Mouse (Mus musculus): ENCODE results near the gene Slc16a2. TPM values are rescaled to one million over a fixed set of nuclear protein-coding genes. Genes with fewer than 3 reads are reported as not detected.

The Slc16a2 gene
- total and polyA plus RNA-seq, 3 experiments = 0.05 TPM; not detected in 2

DNA sequence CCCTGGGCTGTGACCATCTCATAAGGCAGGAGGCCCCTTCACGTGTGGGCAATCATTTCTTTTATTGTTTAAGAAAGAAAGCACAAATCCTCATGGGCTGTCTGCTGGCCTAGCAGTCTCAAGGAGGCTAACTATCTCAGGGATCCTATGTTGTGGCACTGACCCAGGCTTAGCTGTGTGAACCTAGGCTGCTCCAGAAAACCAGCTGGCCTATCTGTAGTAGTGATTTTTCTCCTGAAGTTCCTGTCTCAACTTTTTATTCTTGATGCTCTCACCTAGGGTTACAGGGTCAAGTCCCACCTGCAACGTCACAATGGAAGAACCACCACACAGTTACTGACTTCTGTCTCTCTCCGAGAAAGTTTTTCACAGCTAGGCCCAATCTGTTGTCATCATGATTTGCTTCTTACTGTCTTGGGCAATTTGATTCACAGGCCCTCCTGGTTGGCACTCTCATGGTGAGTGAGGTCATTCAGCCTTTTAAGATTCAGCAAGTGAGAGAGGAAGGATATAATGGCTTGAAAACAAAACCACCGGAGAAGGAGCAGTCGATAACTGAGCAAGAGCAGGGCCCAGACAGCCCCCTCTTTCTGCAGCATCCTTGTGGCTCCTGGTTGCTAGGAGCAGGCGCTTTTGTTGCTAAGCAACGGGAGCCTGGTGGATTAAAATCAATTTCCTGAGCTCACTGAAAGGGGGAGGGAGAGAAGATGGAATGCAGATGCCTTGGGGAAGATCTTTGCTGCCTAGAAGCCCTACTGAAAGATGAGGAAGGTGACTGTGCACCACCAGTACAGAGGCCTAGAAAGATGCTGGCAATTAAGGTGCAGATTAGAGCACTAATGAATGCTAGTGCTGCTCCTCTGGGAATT lies 77.4 kb downstream of the Slc16a2 start:
- Histone ChIP-seq H3K27me3 (ENCODE audit: insufficient read depth, low read length) (peaks cover 4% of the 10 kb centered on the region; the same call in 1 of the 2 replicates), H3K4me3 (ENCODE audit: low read depth, low read length) (no peak overlapping the region), H3K4me1 (ENCODE audit: insufficient read depth, low read depth, low read length) (no peaks in the 10 kb centered on the region), H3K36me3 (replicated peaks) (no peaks in the 10 kb centered on the region), H3K9me3 (replicated peaks) (no peaks in the 10 kb centered on the region)
- TF ChIP-seq CTCF (IDR thresholded peaks at IDR 0.05; ENCODE audit: low read depth, low read length) (no peak), POLR2AphosphoS5 (IDR thresholded peaks at IDR 0.05; ENCODE audit: insufficient replicate concordance, low read depth, low read length) (no peak), GATA1 (IDR thresholded peaks at IDR 0.05; ENCODE audit: borderline replicate concordance, low read length) (no peak), GATA2 (IDR thresholded peaks at IDR 0.05; ENCODE audit: borderline replicate concordance, low read depth, low read length) (no peak), TAL1 (conservative IDR thresholded peaks at IDR 0.05; ENCODE audit: low read depth, low read length) (no peak)
- DNase-seq (ENCODE audit: low spot score) (no peak), ATAC-seq (ENCODE audit: extremely low read depth, insufficient number of reproducible peaks, low FRiP score, poor library complexity, severe bottlenecking) (no peak)

DNA sequence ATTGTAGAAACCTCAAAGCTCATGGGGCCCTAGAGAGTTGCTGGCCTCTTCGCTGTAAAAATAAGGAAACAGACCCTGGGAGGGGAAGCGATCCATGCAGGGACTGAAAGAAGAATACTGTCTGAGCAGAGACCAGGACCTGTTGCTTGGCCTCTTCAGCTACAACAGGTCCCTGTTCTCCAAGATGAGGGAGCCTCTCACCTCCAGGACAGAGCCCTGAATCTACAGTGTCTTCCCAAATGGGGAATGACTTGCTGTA lies 79.8 kb downstream of the Slc16a2 start:
- H3K36me3 ChIP-seq (replicated peaks) = no peaks in the 10 kb centered on the region
- no peaks in the 10 kb centered on the region for H3K9me3 ChIP-seq (replicated peaks)
- ATAC-seq (ENCODE audit: extremely low read depth, insufficient number of reproducible peaks, low FRiP score, poor library complexity, severe bottlenecking) (no peak), DNase-seq (ENCODE audit: low spot score) (no peak)
- TF ChIP-seq TAL1 (conservative IDR thresholded peaks at IDR 0.05; ENCODE audit: low read depth, low read length) = no peak
- no peak for TF ChIP-seq GATA1 (IDR thresholded peaks at IDR 0.05; ENCODE audit: borderline replicate concordance, low read length)
- TF ChIP-seq POLR2AphosphoS5 (IDR thresholded peaks at IDR 0.05; ENCODE audit: insufficient replicate concordance, low read depth, low read length) = no peak
- TF ChIP-seq GATA2 (IDR thresholded peaks at IDR 0.05; ENCODE audit: borderline replicate concordance, low read depth, low read length) = no peak
- TF ChIP-seq CTCF (IDR thresholded peaks at IDR 0.05; ENCODE audit: low read depth, low read length) = no peak
- peaks cover 4% of the 10 kb centered on the region; the same call in 1 of the 2 replicates for H3K27me3 ChIP-seq (ENCODE audit: insufficient read depth, low read length)
- H3K4me3 ChIP-seq (ENCODE audit: low read depth, low read length) = no peak overlapping the region
- H3K4me1 ChIP-seq (ENCODE audit: insufficient read depth, low read depth, low read length) = no peaks in the 10 kb centered on the region

DNA sequence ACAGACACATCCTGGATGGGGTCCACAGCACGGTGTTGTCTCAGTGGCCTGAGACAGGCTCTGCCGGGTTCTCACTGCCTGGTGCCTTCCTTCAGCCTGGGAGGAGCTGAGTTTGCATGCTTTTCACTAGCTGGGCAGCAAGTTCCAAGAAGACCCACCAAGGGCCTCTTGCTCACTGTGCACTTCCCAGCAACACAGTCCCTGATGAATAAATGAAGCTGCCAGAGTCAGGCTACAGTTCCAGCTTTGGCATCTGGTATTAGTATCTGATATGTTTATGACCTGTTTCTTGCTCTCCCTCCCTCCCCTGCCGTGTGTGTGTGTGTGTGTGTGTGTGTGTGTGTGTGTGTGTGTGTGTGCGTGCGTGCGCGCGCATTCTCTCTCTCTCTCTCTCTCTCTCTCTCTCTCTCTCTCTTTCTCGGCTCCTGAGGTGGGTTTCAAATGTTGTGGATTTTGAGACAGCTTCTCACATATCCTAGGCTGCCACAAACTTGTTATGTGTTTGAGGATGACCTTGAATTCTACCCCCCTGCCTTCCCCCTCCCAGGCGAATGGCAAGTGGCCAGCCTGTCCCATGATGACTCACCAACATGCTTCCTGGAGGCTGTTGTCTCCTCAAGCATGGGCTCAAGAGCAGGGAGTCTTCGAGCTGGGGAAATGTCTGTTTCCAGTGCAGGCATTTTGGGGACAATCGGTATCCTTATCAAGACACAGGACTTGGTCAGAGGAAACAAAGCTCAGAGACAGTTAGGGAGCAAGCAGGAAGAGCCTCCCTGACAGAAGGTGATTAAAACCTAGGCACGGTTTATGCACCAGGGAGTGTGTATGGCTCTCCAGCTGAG lies 80.3 kb downstream of the Slc16a2 start:
- Histone ChIP-seq H3K4me3 (ENCODE audit: low read depth, low read length) (no peak overlapping the region), H3K36me3 (replicated peaks) (no peaks in the 10 kb centered on the region), H3K4me1 (ENCODE audit: insufficient read depth, low read depth, low read length) (no peaks in the 10 kb centered on the region), H3K27me3 (ENCODE audit: insufficient read depth, low read length) (peaks cover 2% of the 10 kb centered on the region; the same call in 1 of the 2 replicates), H3K9me3 (replicated peaks) (no peaks in the 10 kb centered on the region)
- TF ChIP-seq CTCF (IDR thresholded peaks at IDR 0.05; ENCODE audit: low read depth, low read length) = no peak
- no peak for TF ChIP-seq TAL1 (conservative IDR thresholded peaks at IDR 0.05; ENCODE audit: low read depth, low read length)
- TF ChIP-seq GATA2 (IDR thresholded peaks at IDR 0.05; ENCODE audit: borderline replicate concordance, low read depth, low read length) = no peak
- no peak for TF ChIP-seq GATA1 (IDR thresholded peaks at IDR 0.05; ENCODE audit: borderline replicate concordance, low read length)
- TF ChIP-seq POLR2AphosphoS5 (IDR thresholded peaks at IDR 0.05; ENCODE audit: insufficient replicate concordance, low read depth, low read length) = no peak
- ATAC-seq (ENCODE audit: extremely low read depth, insufficient number of reproducible peaks, low FRiP score, poor library complexity, severe bottlenecking) = no peak
- no peak for DNase-seq (ENCODE audit: low spot score)

DNA sequence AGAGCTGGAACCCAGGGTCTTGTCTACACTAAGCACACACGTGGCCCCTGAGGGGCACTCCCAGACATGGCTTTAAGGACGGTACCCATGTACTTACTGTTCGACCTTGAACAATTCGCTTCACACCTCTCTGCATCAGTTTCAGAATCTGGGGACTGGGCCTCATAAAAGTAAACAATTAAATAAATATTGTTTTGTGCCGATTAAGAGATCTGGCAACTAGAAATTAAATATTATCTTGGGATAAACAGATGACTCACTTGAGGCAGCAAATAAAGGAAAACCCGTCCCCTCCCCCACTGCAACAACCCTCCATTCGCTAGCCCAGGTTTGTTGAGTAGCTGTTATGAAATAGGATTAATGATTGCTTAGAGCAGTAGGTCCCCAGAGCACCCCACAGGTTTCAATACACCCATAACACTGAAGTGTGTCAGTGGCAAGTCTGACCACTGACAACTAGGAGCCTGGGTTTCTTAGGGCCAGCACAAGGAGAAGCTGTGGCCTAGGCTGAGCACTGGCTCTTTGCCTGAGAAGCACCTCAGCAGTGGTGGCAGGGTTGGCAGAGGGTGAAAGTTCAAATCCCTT lies 87.7 kb downstream of the Slc16a2 start:
- DNase-seq (ENCODE audit: low spot score) = no peak
- TF ChIP-seq CTCF (IDR thresholded peaks at IDR 0.05; ENCODE audit: low read depth, low read length) (no peak), GATA2 (IDR thresholded peaks at IDR 0.05; ENCODE audit: borderline replicate concordance, low read depth, low read length) (no peak), GATA1 (IDR thresholded peaks at IDR 0.05; ENCODE audit: borderline replicate concordance, low read length) (no peak), POLR2AphosphoS5 (IDR thresholded peaks at IDR 0.05; ENCODE audit: insufficient replicate concordance, low read depth, low read length) (no peak), TAL1 (conservative IDR thresholded peaks at IDR 0.05; ENCODE audit: low read depth, low read length) (no peak)
- no peaks in the 10 kb centered on the region for H3K27me3 ChIP-seq (ENCODE audit: insufficient read depth, low read length)
- H3K36me3 ChIP-seq (replicated peaks) = no peaks in the 10 kb centered on the region
- H3K9me3 ChIP-seq (replicated peaks) = no peaks in the 10 kb centered on the region
- no peaks in the 10 kb centered on the region for H3K4me1 ChIP-seq (ENCODE audit: insufficient read depth, low read depth, low read length)
- no peak for ATAC-seq (ENCODE audit: extremely low read depth, insufficient number of reproducible peaks, low FRiP score, poor library complexity, severe bottlenecking)
- H3K4me3 ChIP-seq (ENCODE audit: low read depth, low read length) = no peak overlapping the region

DNA sequence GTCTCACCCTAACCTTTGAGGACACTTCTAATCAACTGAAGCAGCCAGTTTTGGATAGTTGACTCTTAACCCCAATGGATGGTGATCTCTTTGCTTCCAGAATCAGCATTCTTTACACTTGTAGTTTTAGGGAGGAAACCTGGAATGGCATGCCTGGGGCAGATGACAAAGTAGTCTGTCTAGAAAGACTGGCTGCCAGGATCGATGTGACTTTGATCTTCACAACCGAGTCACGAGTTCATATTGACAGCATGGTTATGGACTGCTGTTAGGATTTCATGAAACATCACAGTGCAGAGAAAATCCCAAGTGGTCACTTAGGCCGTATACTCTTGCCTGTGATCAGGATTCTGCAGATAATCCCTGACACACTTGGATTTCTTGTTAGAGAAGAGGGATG lies 88.7 kb downstream of the Slc16a2 start:
- no peak overlapping the region for H3K4me3 ChIP-seq (ENCODE audit: low read depth, low read length)
- no peaks in the 10 kb centered on the region for H3K27me3 ChIP-seq (ENCODE audit: insufficient read depth, low read length)
- H3K4me1 ChIP-seq (ENCODE audit: insufficient read depth, low read depth, low read length) = no peaks in the 10 kb centered on the region
- TF ChIP-seq GATA1 (IDR thresholded peaks at IDR 0.05; ENCODE audit: borderline replicate concordance, low read length) (no peak), GATA2 (IDR thresholded peaks at IDR 0.05; ENCODE audit: borderline replicate concordance, low read depth, low read length) (no peak), POLR2AphosphoS5 (IDR thresholded peaks at IDR 0.05; ENCODE audit: insufficient replicate concordance, low read depth, low read length) (no peak), TAL1 (conservative IDR thresholded peaks at IDR 0.05; ENCODE audit: low read depth, low read length) (no peak), CTCF (IDR thresholded peaks at IDR 0.05; ENCODE audit: low read depth, low read length) (no peak)
- H3K36me3 ChIP-seq (replicated peaks) = no peaks in the 10 kb centered on the region
- DNase-seq (ENCODE audit: low spot score) (no peak), ATAC-seq (ENCODE audit: extremely low read depth, insufficient number of reproducible peaks, low FRiP score, poor library complexity, severe bottlenecking) (no peak)
- no peaks in the 10 kb centered on the region for H3K9me3 ChIP-seq (replicated peaks)

Data from G1E (cell line).